Mouse (Mus musculus): Measurements from ENCODE around the gene B4galt2. TPM values are rescaled to one million over a fixed set of nuclear protein-coding genes. Genes with fewer than 3 reads are reported as not detected.
A peak's percentile ranks its signal among the peaks of the same experiment; 100 is the strongest.

The B4galt2 gene
- polyA plus RNA-seq, 1 experiment from 2014 or later: 45.5 TPM

DNA sequence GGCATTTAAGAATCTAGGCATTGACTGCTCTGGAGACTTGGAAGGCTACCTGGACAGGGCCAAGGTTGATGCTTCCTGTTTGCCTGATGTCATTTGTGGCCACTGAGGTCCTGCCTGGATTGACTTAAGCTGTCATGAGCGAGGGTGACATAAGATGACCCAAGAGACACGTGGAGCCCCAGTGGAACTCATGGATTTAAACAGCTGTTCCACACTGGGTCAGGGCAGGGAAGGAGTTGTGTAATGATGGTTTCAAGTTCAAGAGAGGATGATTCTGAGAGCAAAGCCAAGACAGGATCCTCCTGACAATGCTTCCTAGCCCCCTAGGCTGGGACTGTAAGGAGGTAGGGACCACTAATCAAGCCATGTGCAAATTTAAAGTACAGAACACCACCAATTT, 51.8 kb downstream of the B4galt2 start:
- no peak overlapping the region for H3K4me3 ChIP-seq
- no peaks in the 10 kb centered on the region for H3K36me3 ChIP-seq
- WGBS: 69% methylated on average over 2 of the region's 2 CpGs
- ATAC-seq (ENCODE audit: low read depth): no peak
- no peaks in the 10 kb centered on the region for H3K9me3 ChIP-seq
- no peak overlapping the region for H3K27ac ChIP-seq (replicated peaks)
- peaks cover 22% of the 10 kb centered on the region for H3K4me1 ChIP-seq (replicated peaks)
- H3K4me2 ChIP-seq: no peak overlapping the region
- H3K9ac ChIP-seq: 0 out of 2 replicates have a peak overlapping the region, but pooled peaks have one; percentile 12
- peaks cover 23% of the 10 kb centered on the region for H3K27me3 ChIP-seq

DNA sequence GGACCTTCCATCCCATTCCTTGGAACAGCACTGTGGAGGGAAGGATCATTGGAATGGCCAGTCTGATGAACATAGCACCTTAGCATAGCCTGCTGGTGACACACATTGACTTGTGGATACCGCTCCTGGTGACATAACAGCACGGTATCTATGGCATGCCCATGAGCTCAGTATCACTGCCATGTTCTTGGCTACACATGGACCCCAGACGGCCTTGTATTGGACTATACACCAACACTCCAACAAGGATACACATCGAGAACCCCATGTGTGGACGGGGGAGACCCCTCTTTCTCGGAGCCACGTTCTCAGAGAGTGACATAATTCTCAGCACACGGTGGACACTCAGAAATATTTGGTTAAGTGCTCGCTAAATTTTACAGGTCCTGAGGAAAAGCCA, 52.5 kb downstream of the B4galt2 start:
- Histone ChIP-seq H3K4me3 (no peak overlapping the region), H3K4me2 (no peak overlapping the region), H3K27me3 (peaks cover 23% of the 10 kb centered on the region), H3K27ac (replicated peaks) (no peak overlapping the region), H3K4me1 (replicated peaks) (peaks cover 22% of the 10 kb centered on the region), H3K9me3 (no peaks in the 10 kb centered on the region), H3K9ac (no peak overlapping the region), H3K36me3 (no peaks in the 10 kb centered on the region)
- no peak for ATAC-seq (ENCODE audit: low read depth)
- WGBS: 92% methylated on average over 9 of the region's 9 CpGs

DNA sequence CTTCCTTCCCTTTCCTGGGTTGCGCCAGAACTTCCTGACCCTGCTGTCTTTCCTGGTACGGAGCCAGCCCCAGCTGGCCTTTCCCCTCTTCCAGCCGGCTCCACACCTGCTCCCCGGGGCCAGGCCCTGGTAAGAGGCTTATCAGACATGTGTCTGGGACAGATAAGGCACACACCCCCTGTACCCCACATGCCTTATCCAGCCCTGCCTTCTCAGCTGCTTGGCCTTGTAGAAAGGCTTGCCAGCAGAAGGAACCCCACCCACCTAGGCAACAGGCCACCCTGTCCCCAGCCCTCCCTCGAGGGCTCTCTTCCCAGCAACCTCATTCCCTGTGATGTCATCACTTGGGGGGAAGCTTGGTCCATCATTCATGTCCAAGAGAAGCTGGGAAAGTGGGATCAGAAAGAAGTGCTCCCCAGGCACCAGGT, 53.1 kb downstream of the B4galt2 start:
- Histone ChIP-seq H3K36me3 (no peaks in the 10 kb centered on the region), H3K9me3 (no peaks in the 10 kb centered on the region), H3K4me1 (replicated peaks) (peaks cover 22% of the 10 kb centered on the region), H3K4me2 (peak overlapping the region; percentile 21), H3K27ac (replicated peaks) (no peak overlapping the region), H3K9ac (no peak overlapping the region), H3K4me3 (no peak overlapping the region), H3K27me3 (peaks cover 23% of the 10 kb centered on the region)
- WGBS: 19% methylated on average over 5 of the region's 5 CpGs
- ATAC-seq (ENCODE audit: low read depth): peak; percentile 17; the same call in 1 of the 2 replicates

DNA sequence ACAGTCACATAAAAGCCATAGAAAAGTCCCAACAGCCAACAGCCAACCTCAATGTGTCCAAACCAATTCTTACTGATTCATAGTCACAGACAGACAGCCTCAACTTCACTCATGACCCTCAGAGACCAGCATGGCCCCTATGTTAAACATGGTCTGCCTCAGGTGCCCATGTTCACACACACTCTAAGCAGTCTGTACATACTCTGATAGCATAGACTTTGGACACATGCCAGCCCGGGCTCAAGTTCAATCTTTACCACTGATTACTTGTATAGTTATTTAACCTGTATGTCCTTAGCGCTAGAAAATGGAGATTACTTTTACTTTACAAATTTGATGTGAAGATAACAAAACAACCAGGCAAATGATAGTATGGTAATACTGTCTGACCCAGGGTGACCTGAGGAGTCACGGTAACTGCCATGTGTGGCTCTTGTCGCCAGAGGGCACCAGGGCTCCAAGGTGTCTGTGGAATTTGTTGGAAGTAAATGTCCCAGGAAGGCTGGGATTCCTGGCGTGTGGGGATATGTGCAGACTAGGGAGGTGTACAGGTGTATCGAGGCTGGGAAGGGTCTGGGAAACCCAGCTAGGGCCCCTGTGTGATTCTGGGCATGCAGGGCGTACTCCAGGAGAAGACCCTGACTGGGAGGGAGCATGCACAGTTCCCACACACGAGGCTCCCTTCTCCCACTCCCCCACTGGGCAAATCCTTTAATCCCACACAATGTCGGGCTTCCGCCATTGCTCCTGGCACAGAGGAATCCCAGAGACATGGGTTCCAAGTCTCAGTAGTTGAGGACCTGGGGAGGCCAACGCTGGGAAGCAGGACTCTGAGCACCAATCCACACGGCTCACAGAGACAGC, 53.8 kb downstream of the B4galt2 start:
- H3K4me2 ChIP-seq: peak overlapping the region; percentile 21
- H3K4me3 ChIP-seq: no peak overlapping the region
- H3K9ac ChIP-seq: no peak overlapping the region
- no peak overlapping the region for H3K27ac ChIP-seq (replicated peaks)
- no peaks in the 10 kb centered on the region for H3K9me3 ChIP-seq
- peaks cover 17% of the 10 kb centered on the region for H3K4me1 ChIP-seq (replicated peaks)
- peak; percentile 64; the same call in 1 of the 2 replicates for ATAC-seq (ENCODE audit: low read depth)
- no peaks in the 10 kb centered on the region for H3K36me3 ChIP-seq
- H3K27me3 ChIP-seq: peaks cover 23% of the 10 kb centered on the region
- 9% methylated on average over 12 of the region's 12 CpGs for WGBS

DNA sequence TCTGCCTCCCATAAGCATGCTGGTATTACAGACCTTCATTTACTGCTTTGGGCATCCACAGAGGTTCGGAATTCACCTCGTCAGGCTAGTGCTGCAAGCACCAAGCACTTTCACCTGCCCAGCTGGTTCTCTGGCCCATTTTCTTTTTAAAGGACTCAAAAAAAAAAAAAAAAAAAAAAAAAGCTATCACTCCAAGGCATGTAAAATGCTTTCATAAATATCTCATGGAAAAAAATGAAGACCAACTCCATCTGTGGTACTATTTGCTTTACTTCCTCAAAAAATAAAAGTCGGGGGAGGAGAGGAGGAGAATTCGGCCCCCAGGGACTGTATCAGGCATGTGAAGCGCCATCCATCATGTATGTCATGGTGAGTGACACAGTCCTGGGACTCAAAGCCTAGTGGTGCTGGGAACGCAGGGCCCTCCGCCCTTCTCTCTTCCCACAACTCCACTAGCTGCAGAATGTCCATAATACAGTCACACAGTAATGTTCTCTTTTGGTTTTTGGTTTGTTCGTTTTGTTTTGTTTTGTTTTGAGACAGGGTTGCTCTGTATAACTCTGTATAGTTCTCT, 54.6 kb downstream of the B4galt2 start:
- no peaks in the 10 kb centered on the region for H3K9me3 ChIP-seq
- 77% methylated on average over 8 of the region's 8 CpGs for WGBS
- H3K9ac ChIP-seq: 0 out of 2 replicates have a peak overlapping the region, but pooled peaks have one; percentile 8
- no peak for ATAC-seq (ENCODE audit: low read depth)
- H3K4me3 ChIP-seq: no peak overlapping the region
- H3K4me2 ChIP-seq: no peak overlapping the region
- no peaks in the 10 kb centered on the region for H3K36me3 ChIP-seq
- H3K4me1 ChIP-seq (replicated peaks): peaks cover 11% of the 10 kb centered on the region
- no peak overlapping the region for H3K27ac ChIP-seq (replicated peaks)
- H3K27me3 ChIP-seq: peaks cover 16% of the 10 kb centered on the region

Other genes with a start within 250 kb of the B4galt2 start
- 67.3 and 70.8 TPM in 2 replicates for gene Dmap1, start 201.2 kb downstream of the B4galt2 start, polyA plus RNA-seq (2015; fragmentation: Nextera tagmentation; extraction: Ambion mirVana)
- gene Gm12845, start 159.1 kb downstream of the B4galt2 start, polyA plus RNA-seq (2015; fragmentation: Nextera tagmentation; extraction: Ambion mirVana): not detected in 2 replicates
- not detected in 2 replicates for gene Klf17, start 117.8 kb downstream of the B4galt2 start, polyA plus RNA-seq (2015; fragmentation: Nextera tagmentation; extraction: Ambion mirVana)
- 29.1 and 31.1 TPM in 2 replicates for gene Slc6a9, start 49.0 kb downstream of the B4galt2 start, polyA plus RNA-seq (2015; fragmentation: Nextera tagmentation; extraction: Ambion mirVana)
- gene Ccdc24, start 10.9 kb downstream of the B4galt2 start, polyA plus RNA-seq (2015; fragmentation: Nextera tagmentation; extraction: Ambion mirVana): 1.7 and 2.5 TPM in 2 replicates
- 442 and 475 TPM in 2 replicates for gene Atp6v0b, start 3.8 kb upstream of the B4galt2 start, polyA plus RNA-seq (2015; fragmentation: Nextera tagmentation; extraction: Ambion mirVana)
- gene Dph2, start 8.5 kb upstream of the B4galt2 start, polyA plus RNA-seq (2015; fragmentation: Nextera tagmentation; extraction: Ambion mirVana): 21.3 and 22.0 TPM in 2 replicates
- 64.9 and 65.3 TPM in 2 replicates for gene Ipo13, start 31.5 kb upstream of the B4galt2 start, polyA plus RNA-seq (2015; fragmentation: Nextera tagmentation; extraction: Ambion mirVana)
- gene Artn, start 46.3 kb upstream of the B4galt2 start, polyA plus RNA-seq (2015; fragmentation: Nextera tagmentation; extraction: Ambion mirVana): 1.0 and 1.5 TPM in 2 replicates

Measured in neural tube, embryonic 13.5 days (tissue).